Mouse (Mus musculus) hindbrain, embryonic 12.5 days (tissue): ENCODE measurements around the gene Klhl23. TPM values are rescaled to one million over a fixed set of nuclear protein-coding genes. Genes with fewer than 3 reads are reported as not detected.
"Not testable (repeated sequence)": the region's sequence is repeated elsewhere in the genome, so short reads cannot be mapped to it uniquely, and the experiment has no call there.

Source experiments
- ATAC-seq: fragments of 200-750 bp; cut with Nextera tagmentation; 2 replicates; pipeline ENCODE4 v1.8.0; 2017; ENCODE audit warnings: moderate TSS enrichment; ENCODE audit not compliant: low FRiP score
- H3K27ac ChIP-seq: fragments of 300-500 bp; sonication (generic); 2 replicates; pipeline ENCODE4 v1.5.1; 2016; ENCODE audit warnings: mild to moderate bottlenecking
- H3K27me3 ChIP-seq: fragments of 300-500 bp; sonication (generic); 2 replicates; pipeline ENCODE4 v1.6.1; 2016; ENCODE audit warnings: mild to moderate bottlenecking
- H3K36me3 ChIP-seq: fragments of 300-500 bp; sonication (generic); 2 replicates; pipeline ENCODE4 v1.6.1; 2016; ENCODE audit warnings: mild to moderate bottlenecking
- H3K4me1 ChIP-seq: fragments of 300-500 bp; sonication (generic); 2 replicates; pipeline ENCODE4 v1.6.1; 2016
- H3K4me2 ChIP-seq: fragments of 300-500 bp; sonication (generic); replicated peaks from 2 replicates; pipeline ENCODE4 v1.6.1; 2016; ENCODE audit warnings: mild to moderate bottlenecking
- H3K4me3 ChIP-seq: fragments of 300-500 bp; sonication (generic); 2 replicates; pipeline ENCODE4 v1.5.1; 2016; ENCODE audit warnings: mild to moderate bottlenecking
- H3K9ac ChIP-seq: fragments of 300-500 bp; sonication (generic); 2 replicates; pipeline ENCODE4 v1.6.1; 2016; ENCODE audit warnings: mild to moderate bottlenecking, moderate library complexity
- H3K9me3 ChIP-seq: fragments of 300-500 bp; sonication (generic); replicated peaks from 2 replicates; pipeline ENCODE4 v1.6.1; 2016; ENCODE audit warnings: mild to moderate bottlenecking
- WGBS: fragments of 180-500 bp; shearing (Covaris S2); methylation state at CpG from one replicate; pipeline ENCODE4 v1.1.7; 2016; 5-methylcytosine and 5-hydroxymethylcytosine counted together
- polyA plus RNA-seq: library from polyadenylated mRNA; unstranded; fragments of >200 nt; fragmentation: Nextera tagmentation; extraction: Ambion mirVana; gene quantifications from 2 replicates; pipeline ENCODE4 v1.2.1, GENCODE M21; 2016

The Klhl23 gene
- 45.1 and 46.4 TPM in 2 replicates for polyA plus RNA-seq

DNA sequence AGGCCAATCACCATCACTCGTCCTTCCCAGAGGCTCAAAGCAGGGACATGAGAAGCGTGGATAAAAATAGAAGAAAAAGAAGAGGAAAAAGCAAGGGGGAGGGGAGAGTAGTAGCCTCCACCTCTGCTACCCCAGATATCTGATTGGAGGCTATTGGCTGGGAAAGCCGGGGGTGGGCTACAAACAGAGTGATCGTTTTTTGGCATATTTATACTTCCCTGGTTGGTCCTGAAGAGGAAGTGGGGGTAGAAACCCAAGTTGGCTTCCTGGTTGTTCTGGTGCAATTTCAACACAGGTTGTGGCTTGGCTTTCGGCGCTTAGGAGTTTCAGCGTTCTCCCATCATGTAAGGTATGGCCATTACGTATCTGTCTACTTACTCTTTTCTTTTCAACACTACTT lies at the start of gene Klhl23:
Gene Klhl23 (plus strand): TSS at position 234 of the 400 bp plus-strand sequence.
- H3K36me3 ChIP-seq: peaks cover 6% of the 10 kb centered on the region; the same call in 1 of the 2 replicates
- no peaks in the 10 kb centered on the region for H3K27me3 ChIP-seq
- peak within 1 kb of the TSS; percentile 94 for H3K27ac ChIP-seq
- H3K4me1 ChIP-seq: peaks cover 27% of the 10 kb centered on the region
- no peak for ATAC-seq
- 28% methylated on average over 8 of the region's 8 CpGs for WGBS
- H3K4me2 ChIP-seq: peak within 1 kb of the TSS; percentile 81
- no peaks in the 10 kb centered on the region for H3K9me3 ChIP-seq
- peak within 1 kb of the TSS; percentile 94 for H3K4me3 ChIP-seq
- peak within 1 kb of the TSS; percentile 97 for H3K9ac ChIP-seq

DNA sequence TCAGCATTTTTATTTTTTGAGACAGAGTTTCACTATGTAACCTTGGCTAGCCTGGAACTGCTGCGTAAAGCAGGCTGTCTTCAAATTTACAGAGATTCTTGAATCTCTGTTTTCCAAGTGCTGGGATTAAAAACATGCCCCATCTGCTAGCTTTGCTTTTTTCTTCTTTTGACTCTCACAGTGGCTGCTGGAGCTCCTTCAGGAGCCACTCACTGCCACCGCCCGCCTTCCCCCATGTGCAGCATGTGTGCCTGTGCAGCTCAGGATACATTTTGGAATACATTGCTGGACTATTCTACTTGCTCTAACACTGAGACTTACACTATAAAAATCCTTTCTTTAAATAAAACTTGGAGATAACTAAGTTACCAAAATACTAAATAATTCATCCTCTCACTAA lies 48.4 kb upstream of the Klhl23 start:
- H3K36me3 ChIP-seq: peaks cover 15% of the 10 kb centered on the region
- 96% methylated on average over 3 of the region's 3 CpGs for WGBS
- no peak for ATAC-seq
- H3K4me1 ChIP-seq: no peaks in the 10 kb centered on the region
- H3K9ac ChIP-seq: no peak overlapping the region
- H3K27me3 ChIP-seq: no peaks in the 10 kb centered on the region
- H3K9me3 ChIP-seq: no peaks in the 10 kb centered on the region
- H3K4me2 ChIP-seq: no peak overlapping the region
- no peak overlapping the region for H3K27ac ChIP-seq
- H3K4me3 ChIP-seq: no peak overlapping the region

DNA sequence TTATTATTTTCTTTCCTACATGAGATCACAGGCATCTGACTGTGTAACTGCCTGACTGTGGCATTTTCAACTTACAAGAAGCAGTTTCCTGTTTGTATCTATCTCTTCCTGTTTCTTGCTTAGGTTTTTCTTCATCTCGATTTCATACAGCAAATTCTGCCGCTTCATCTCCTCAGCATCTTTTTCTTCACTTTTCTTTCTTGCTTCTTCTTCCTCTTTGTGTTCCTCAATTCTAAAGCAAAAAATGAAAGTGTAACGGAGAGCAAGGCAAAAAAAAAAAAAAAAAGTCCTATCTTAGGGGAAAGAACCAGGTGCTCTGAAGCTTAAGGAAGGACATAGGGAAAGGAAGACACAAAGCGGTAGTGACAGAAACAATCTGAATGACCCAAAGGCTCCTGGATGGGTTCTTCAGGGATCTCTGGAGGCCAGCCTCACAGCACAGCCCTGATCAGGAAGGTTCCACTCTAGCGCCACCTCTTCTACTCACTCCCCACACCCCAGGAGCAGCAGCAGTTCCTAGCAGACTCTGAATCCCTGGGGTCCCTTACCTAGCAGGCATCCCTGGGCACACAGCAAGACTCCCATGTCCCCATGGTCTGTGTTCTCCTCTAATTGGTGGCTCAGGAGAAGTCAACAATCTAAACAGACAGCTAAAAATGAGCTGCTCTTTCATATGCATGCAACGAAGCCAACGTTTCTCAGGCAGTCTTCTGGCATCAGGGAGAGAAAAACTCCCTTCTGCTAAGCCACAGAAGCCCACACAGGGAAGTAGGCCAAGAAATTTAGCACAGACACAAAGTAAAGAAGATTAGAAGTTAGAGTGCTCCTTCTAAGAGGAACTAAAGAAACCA lies 43.5 kb upstream of the Klhl23 start:
- Histone ChIP-seq H3K4me1 (no peaks in the 10 kb centered on the region), H3K4me2 (no peak overlapping the region), H3K4me3 (no peak overlapping the region), H3K9ac (no peak overlapping the region), H3K27ac (no peak overlapping the region), H3K27me3 (no peaks in the 10 kb centered on the region), H3K9me3 (no peaks in the 10 kb centered on the region), H3K36me3 (peaks cover 31% of the 10 kb centered on the region)
- ATAC-seq: no peak
- WGBS: 73% methylated on average over 7 of the region's 7 CpGs

DNA sequence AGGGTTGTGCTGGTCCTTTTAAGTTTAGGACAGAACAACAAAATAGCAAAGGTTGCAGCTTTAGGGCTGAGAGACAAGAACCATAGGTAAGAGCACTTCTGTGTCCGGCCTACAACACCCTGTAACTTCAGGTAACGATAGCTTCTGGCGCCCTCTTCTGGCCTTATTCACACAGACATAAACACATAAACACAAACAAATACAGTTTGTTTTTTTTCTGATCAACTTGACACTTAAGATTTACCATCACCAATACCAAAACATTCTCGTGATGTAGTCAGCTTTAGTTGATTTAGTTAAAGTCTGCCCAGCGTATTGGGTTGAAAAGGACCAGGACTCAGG lies 42.9 kb upstream of the Klhl23 start:
- no peaks in the 10 kb centered on the region for H3K27me3 ChIP-seq
- no peak for ATAC-seq
- WGBS: 56% methylated on average over 5 of the region's 5 CpGs
- H3K4me2 ChIP-seq: no peak overlapping the region
- H3K9ac ChIP-seq: no peak overlapping the region
- H3K27ac ChIP-seq: no peak overlapping the region
- H3K4me1 ChIP-seq: no peaks in the 10 kb centered on the region
- H3K36me3 ChIP-seq: peaks cover 31% of the 10 kb centered on the region
- H3K9me3 ChIP-seq: no peaks in the 10 kb centered on the region
- no peak overlapping the region for H3K4me3 ChIP-seq

GRCm38 (mm10) chr2:69788974-69789373 lies 32.8 kb upstream of the Klhl23 start:
- Histone ChIP-seq H3K4me2 (peak overlapping the region; percentile 85), H3K4me3 (peak overlapping the region; percentile 63), H3K27me3 (no peaks in the 10 kb centered on the region), H3K9ac (peak overlapping the region; percentile 64), H3K4me1 (peaks cover 2% of the 10 kb centered on the region; the same call in 1 of the 2 replicates), H3K9me3 (no peaks in the 10 kb centered on the region), H3K27ac (peak overlapping the region; percentile 89), H3K36me3 (peaks cover 17% of the 10 kb centered on the region)
- 28% methylated on average over 9 of the region's 9 CpGs for WGBS
- peak; percentile 42 for ATAC-seq

DNA sequence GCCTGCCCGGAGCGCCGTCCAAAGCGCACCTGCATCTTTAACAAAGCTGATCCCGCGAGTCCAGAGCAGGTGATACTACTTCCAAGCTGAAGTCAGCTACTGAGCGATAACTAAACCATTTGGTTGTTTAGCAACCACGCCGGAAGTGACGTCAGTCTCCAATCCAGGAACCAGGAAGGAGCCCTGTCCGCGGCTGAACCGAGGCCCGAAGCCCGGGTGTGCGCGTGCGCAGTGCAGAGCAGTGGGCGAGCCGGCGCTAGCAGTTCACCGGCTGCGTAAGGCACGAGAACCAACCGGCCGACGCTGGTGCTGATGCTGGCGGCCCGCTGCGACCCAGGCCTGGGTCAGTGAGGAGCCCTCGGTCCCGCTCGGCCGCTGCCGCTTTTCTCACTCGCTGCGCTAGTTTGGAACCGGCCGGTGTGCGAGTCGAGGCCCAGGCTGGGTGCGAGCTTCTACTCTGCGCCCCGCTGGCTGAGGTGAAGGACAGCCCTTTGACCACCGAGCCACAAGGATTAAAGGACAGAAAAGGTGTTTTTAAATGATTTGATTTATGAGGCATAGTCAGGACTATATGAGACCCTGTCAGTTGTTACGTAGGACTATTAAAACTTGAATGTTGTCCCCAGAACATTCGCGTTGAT lies 32.2 kb upstream of the Klhl23 start, which contains the start of the genes Ccdc173 and Phospho2:
Gene Ccdc173 (minus strand): TSS at position 147 of the 641 bp plus-strand sequence.
Gene Phospho2 (plus strand): TSS at position 195 of the 641 bp plus-strand sequence.
- peak within 1 kb of the TSS; percentile 63 for H3K4me3 ChIP-seq
- 2% methylated on average over 48 of the region's 48 CpGs for WGBS
- ATAC-seq: peak; percentile 95

DNA sequence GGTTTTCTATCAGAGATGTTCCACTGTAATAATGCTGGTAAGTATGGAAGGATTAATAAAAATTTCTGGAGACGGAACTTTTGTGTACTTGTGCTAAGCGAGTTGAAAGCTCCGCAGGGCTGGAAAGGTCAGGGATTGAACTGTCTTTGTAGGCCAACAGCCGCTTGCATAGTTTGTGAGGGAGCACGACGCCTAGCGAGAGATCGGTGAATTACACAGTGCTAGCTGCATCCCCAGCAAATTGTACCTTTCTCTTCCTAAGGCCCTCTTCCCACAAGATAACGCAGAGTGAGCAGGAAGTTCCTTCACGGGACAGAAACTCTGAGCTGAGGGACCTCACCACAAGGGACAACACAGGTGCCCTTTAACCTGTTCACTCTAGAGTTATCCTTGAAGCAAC lies 31.5 kb upstream of the Klhl23 start:
- no peaks in the 10 kb centered on the region for H3K27me3 ChIP-seq
- peak; percentile 26 for ATAC-seq
- 0 out of 2 replicates have a peak overlapping the region, but pooled peaks have one; percentile 89 for H3K27ac ChIP-seq
- H3K36me3 ChIP-seq: peaks cover 24% of the 10 kb centered on the region
- H3K9me3 ChIP-seq: no peaks in the 10 kb centered on the region
- peak overlapping the region; percentile 85 for H3K4me2 ChIP-seq
- peaks cover 2% of the 10 kb centered on the region; the same call in 1 of the 2 replicates for H3K4me1 ChIP-seq
- no peak overlapping the region for H3K9ac ChIP-seq
- H3K4me3 ChIP-seq: peak overlapping the region; percentile 63
- WGBS: 2% methylated on average over 10 of the region's 10 CpGs

More for the DNA sequence above, 32.2 kb upstream of the Klhl23 start, which contains the start of the genes Ccdc173 and Phospho2:
- Histone ChIP-seq H3K27ac (peak within 1 kb of the TSS; percentile 89), H3K27me3 (no peaks in the 10 kb centered on the region), H3K4me2 (peak within 1 kb of the TSS; percentile 85), H3K36me3 (peaks cover 20% of the 10 kb centered on the region), H3K9me3 (no peaks in the 10 kb centered on the region), H3K9ac (peak within 1 kb of the TSS; percentile 72), H3K4me1 (peaks cover 2% of the 10 kb centered on the region; the same call in 1 of the 2 replicates)

- Histone ChIP-seq H3K27me3 (no peaks in the 10 kb centered on the region), H3K4me3 (no peak overlapping the region), H3K9me3 (no peaks in the 10 kb centered on the region), H3K36me3 (peaks cover 29% of the 10 kb centered on the region), H3K9ac (no peak overlapping the region), H3K27ac (no peak overlapping the region), H3K4me1 (peaks cover 2% of the 10 kb centered on the region; the same call in 1 of the 2 replicates), H3K4me2 (peak overlapping the region; percentile 85)
- WGBS: 86% methylated on average over 4 of the region's 4 CpGs
- no peak for ATAC-seq
These were observed 31.0 kb upstream of the Klhl23 start for GRCm38 (mm10) chr2:69790722-69791121.

GRCm38 (mm10) chr2:69802911-69803312 lies 18.8 kb upstream of the Klhl23 start:
- Histone ChIP-seq H3K27ac (no peak overlapping the region), H3K36me3 (peaks cover 1% of the 10 kb centered on the region), H3K9me3 (no peaks in the 10 kb centered on the region), H3K4me3 (no peak overlapping the region), H3K9ac (no peak overlapping the region), H3K4me1 (no peaks in the 10 kb centered on the region), H3K27me3 (no peaks in the 10 kb centered on the region), H3K4me2 (no peak overlapping the region)
- WGBS: 51% methylated on average over 5 of the region's 5 CpGs
- ATAC-seq: no peak

DNA sequence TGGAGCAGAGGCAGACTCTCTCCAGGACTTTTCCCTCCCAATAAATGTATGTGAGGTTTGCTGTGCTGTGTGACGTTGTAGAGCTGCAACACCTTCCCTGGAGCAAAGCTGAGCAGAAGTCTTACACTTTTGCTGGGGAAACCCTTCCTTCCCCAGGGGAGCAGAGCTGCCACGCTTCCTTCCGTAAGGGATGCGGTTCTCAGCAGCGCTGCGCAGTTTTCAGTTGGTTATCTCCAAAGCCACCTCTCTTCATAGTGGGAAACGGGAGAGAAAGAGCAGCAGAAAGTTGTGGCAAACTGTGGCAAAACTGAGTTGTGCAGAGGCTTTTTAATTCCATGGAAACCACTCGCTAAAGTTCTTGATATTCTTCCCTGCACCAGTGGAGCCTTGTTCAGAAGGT lies 18.0 kb upstream of the Klhl23 start:
- Histone ChIP-seq H3K27ac (no peak overlapping the region), H3K36me3 (no peaks in the 10 kb centered on the region), H3K4me2 (no peak overlapping the region), H3K9me3 (no peaks in the 10 kb centered on the region), H3K27me3 (no peaks in the 10 kb centered on the region), H3K4me1 (no peaks in the 10 kb centered on the region), H3K9ac (no peak overlapping the region), H3K4me3 (no peak overlapping the region)
- ATAC-seq: no peak
- 72% methylated on average over 8 of the region's 8 CpGs for WGBS

GRCm38 (mm10) chr2:69804663-69805062 lies 17.1 kb upstream of the Klhl23 start:
- H3K9me3 ChIP-seq, H3K36me3 ChIP-seq, H3K4me3 ChIP-seq, H3K9ac ChIP-seq, H3K27me3 ChIP-seq, H3K4me1 ChIP-seq, H3K27ac ChIP-seq, ATAC-seq, H3K4me2 ChIP-seq: not testable (repeated sequence)
- WGBS: 81% methylated on average over 9 of the region's 9 CpGs

GRCm38 (mm10) chr2:69810169-69810568 lies 11.6 kb upstream of the Klhl23 start:
- Histone ChIP-seq H3K4me2 (no peak overlapping the region), H3K4me1 (no peaks in the 10 kb centered on the region), H3K36me3 (no peaks in the 10 kb centered on the region), H3K27ac (no peak overlapping the region), H3K4me3 (no peak overlapping the region), H3K9me3 (no peaks in the 10 kb centered on the region), H3K27me3 (no peaks in the 10 kb centered on the region), H3K9ac (no peak overlapping the region)
- WGBS: 68% methylated on average over 15 of the region's 15 CpGs
- no peak for ATAC-seq
